Mouse (Mus musculus) limb, embryonic 14.5 days (tissue): Measurements from ENCODE around the gene Dpysl5. TPM values are rescaled to one million over a fixed set of nuclear protein-coding genes. Genes with fewer than 3 reads are reported as not detected.

Source experiments
- ATAC-seq: fragments of 200-750 bp; cut with Nextera tagmentation; 2 replicates; pipeline ENCODE4 v1.8.0; 2017; ENCODE audit warnings: low read depth, moderate number of reproducible peaks, moderate TSS enrichment; ENCODE audit not compliant: low FRiP score
- DNase-seq: peaks from one replicate; pipeline ENCODE4 v3.0.0-alpha.2; 2015; ENCODE audit warnings: low spot score
- H3K27ac ChIP-seq: fragments of 300-500 bp; sonication (generic); replicated peaks from 2 replicates; pipeline ENCODE4 v1.5.1; 2014; ENCODE audit warnings: low read depth, mild to moderate bottlenecking, low read length, moderate library complexity, mixed read lengths
- H3K27me3 ChIP-seq: fragments of 300-500 bp; sonication (generic); 2 replicates; pipeline ENCODE4 v1.6.1; 2014; ENCODE audit warnings: low read length, mixed read lengths; ENCODE audit not compliant: control insufficient read depth, insufficient read depth
- H3K36me3 ChIP-seq: fragments of 300-500 bp; sonication (generic); 2 replicates; pipeline ENCODE4 v1.6.1; 2014; ENCODE audit warnings: mild to moderate bottlenecking, low read length, moderate library complexity, mixed read lengths; ENCODE audit not compliant: control insufficient read depth, insufficient read depth
- H3K4me1 ChIP-seq: fragments of 300-500 bp; sonication (generic); 2 replicates; pipeline ENCODE4 v1.6.1; 2014; ENCODE audit warnings: antibody characterized with exemption, low read length, mixed read lengths; ENCODE audit not compliant: control insufficient read depth, insufficient read depth
- H3K4me2 ChIP-seq: fragments of 300-500 bp; sonication (generic); replicated peaks from 2 replicates; pipeline ENCODE4 v1.6.1; 2014; ENCODE audit warnings: low read depth, mild to moderate bottlenecking, low read length, moderate library complexity; ENCODE audit not compliant: severe bottlenecking
- H3K4me3 ChIP-seq: fragments of 300-500 bp; sonication (generic); replicated peaks from 2 replicates; pipeline ENCODE4 v1.5.1; 2014; ENCODE audit warnings: low read length
- H3K9ac ChIP-seq: fragments of 300-500 bp; sonication (generic); 2 replicates; pipeline ENCODE4 v1.6.1; 2014; ENCODE audit warnings: mild to moderate bottlenecking, low read depth, low read length, moderate library complexity; ENCODE audit not compliant: severe bottlenecking
- H3K9me3 ChIP-seq: fragments of 300-500 bp; sonication (generic); 2 replicates; pipeline ENCODE4 v1.6.1; 2016; ENCODE audit warnings: low read length; ENCODE audit not compliant: control insufficient read depth
- POLR2A ChIP-seq: fragments of 200-500 bp; IDR thresholded peaks from 2 replicates; pipeline ENCODE4 v1.8.0; 2012; ENCODE audit warnings: inconsistent platforms, mild to moderate bottlenecking, moderate library complexity, borderline replicate concordance; ENCODE audit not compliant: insufficient read depth, insufficient read length; ENCODE audit errors: extremely low read depth
- WGBS: fragments of 180-500 bp; shearing (Covaris S2); extraction: QIAGEN DNeasy Blood & Tissue Kit; methylation state at CpG from one replicate; pipeline ENCODE4 v1.1.7; 2014; 5-methylcytosine and 5-hydroxymethylcytosine counted together
- polyA plus RNA-seq, 2 experiments: library from polyadenylated mRNA; depleted of rRNA in 1 of 2; stranded (reverse) in 1 of 2; unstranded in 1 of 2; fragments of >200 nt; fragmentation: Nextera tagmentation in 1 of 2; extraction: Ambion mirVana in 1 of 2; gene quantifications; 2 replicates each; pipeline versions ENCODE4 v1.2.1 to v1.2.3; 2012 to 2014

The Dpysl5 gene
- polyA plus RNA-seq, 2 experiments: 4.6 to 9.2 TPM

- TF ChIP-seq POLR2A: no peak
- H3K27ac ChIP-seq: no peak overlapping the region
- peaks cover 3% of the 10 kb centered on the region; the same call in 1 of the 2 replicates for H3K4me1 ChIP-seq
- 79% methylated on average over 5 of the region's 5 CpGs for WGBS
- ATAC-seq: no peak
- no peaks in the 10 kb centered on the region for H3K9me3 ChIP-seq
- no peak overlapping the region for H3K4me3 ChIP-seq
- H3K9ac ChIP-seq: no peak overlapping the region
- H3K27me3 ChIP-seq: no peaks in the 10 kb centered on the region
- H3K36me3 ChIP-seq: no peaks in the 10 kb centered on the region
- no peak overlapping the region for H3K4me2 ChIP-seq
- no peak for DNase-seq
These were observed 52.1 kb downstream of the Dpysl5 start for GRCm38 (mm10) chr5:30763511-30763830.

- H3K27ac ChIP-seq: no peak overlapping the region
- peaks cover 7% of the 10 kb centered on the region; the same call in 1 of the 2 replicates for H3K4me1 ChIP-seq
- ATAC-seq (no peak), DNase-seq (no peak)
- no peak overlapping the region for H3K4me3 ChIP-seq
- H3K9me3 ChIP-seq: no peaks in the 10 kb centered on the region
- TF ChIP-seq POLR2A: no peak
- H3K9ac ChIP-seq: no peak overlapping the region
- H3K36me3 ChIP-seq: no peaks in the 10 kb centered on the region
- H3K4me2 ChIP-seq: no peak overlapping the region
- no peaks in the 10 kb centered on the region for H3K27me3 ChIP-seq
- 75% methylated on average over 12 of the region's 12 CpGs for WGBS
These were observed 54.4 kb downstream of the Dpysl5 start for GRCm38 (mm10) chr5:30765596-30766370.

GRCm38 (mm10) chr5:30768082-30768481 lies 56.7 kb downstream of the Dpysl5 start:
- DNase-seq (no peak), ATAC-seq (no peak)
- Histone ChIP-seq H3K4me3 (no peak overlapping the region), H3K4me1 (peaks cover 7% of the 10 kb centered on the region; the same call in 1 of the 2 replicates), H3K27ac (no peak overlapping the region), H3K9ac (peak overlapping the region; percentile 2; the same call in 1 of the 2 replicates), H3K4me2 (no peak overlapping the region), H3K36me3 (no peaks in the 10 kb centered on the region), H3K27me3 (no peaks in the 10 kb centered on the region), H3K9me3 (no peaks in the 10 kb centered on the region)
- 74% methylated on average over 4 of the region's 4 CpGs for WGBS
- no peak for TF ChIP-seq POLR2A

GRCm38 (mm10) chr5:30768598-30768997 lies 57.2 kb downstream of the Dpysl5 start:
- TF ChIP-seq POLR2A: no peak
- DNase-seq (peak; percentile 53), ATAC-seq (peak; percentile 23; the same call in 1 of the 2 replicates)
- 32% methylated on average over 9 of the region's 9 CpGs for WGBS
- Histone ChIP-seq H3K4me3 (no peak overlapping the region), H3K9ac (no peak overlapping the region), H3K36me3 (no peaks in the 10 kb centered on the region), H3K4me1 (peaks cover 7% of the 10 kb centered on the region; the same call in 1 of the 2 replicates), H3K9me3 (no peaks in the 10 kb centered on the region), H3K27ac (no peak overlapping the region), H3K4me2 (0 out of 2 replicates have a peak overlapping the region, but pooled peaks have one; percentile 2), H3K27me3 (no peaks in the 10 kb centered on the region)

GRCm38 (mm10) chr5:30769075-30769474 lies 57.7 kb downstream of the Dpysl5 start:
- Histone ChIP-seq H3K27ac (no peak overlapping the region), H3K27me3 (no peaks in the 10 kb centered on the region), H3K4me3 (no peak overlapping the region), H3K9ac (no peak overlapping the region), H3K9me3 (no peaks in the 10 kb centered on the region), H3K36me3 (no peaks in the 10 kb centered on the region), H3K4me2 (no peak overlapping the region), H3K4me1 (peaks cover 7% of the 10 kb centered on the region; the same call in 1 of the 2 replicates)
- TF ChIP-seq POLR2A: no peak
- ATAC-seq (no peak), DNase-seq (no peak)
- WGBS: 88% methylated on average over 9 of the region's 9 CpGs
